Mouse (Mus musculus): Measurements from ENCODE around the gene Cnih3.
A peak's percentile ranks its signal among the peaks of the same experiment; 100 is the strongest.

The Cnih3 gene

GRCm38 (mm10) chr1:181407281-181407680 is 54.9 kb downstream of the Cnih3 start:
- no peak for DNase-seq (ENCODE audit: low spot score)

GRCm38 (mm10) chr1:181408086-181408975 is 55.9 kb downstream of the Cnih3 start:
- DNase-seq (ENCODE audit: low spot score) = no peak

- no peak for DNase-seq (ENCODE audit: low spot score)
These were observed 57.3 kb downstream of the Cnih3 start for GRCm38 (mm10) chr1:181409693-181410092.

GRCm38 (mm10) chr1:181410647-181411254 is 58.3 kb downstream of the Cnih3 start:
- no peak for DNase-seq (ENCODE audit: low spot score)

- no peak for DNase-seq (ENCODE audit: low spot score)
These were observed 62.6 kb downstream of the Cnih3 start for GRCm38 (mm10) chr1:181414985-181415384.

GRCm38 (mm10) chr1:181416841-181417240 is 64.4 kb downstream of the Cnih3 start:
- DNase-seq (ENCODE audit: low spot score) = no peak

- no peak for DNase-seq (ENCODE audit: low spot score)
These were observed 65.6 kb downstream of the Cnih3 start for GRCm38 (mm10) chr1:181417937-181418523.

- peak; percentile 23 for DNase-seq (ENCODE audit: low spot score)
These were observed 67.7 kb downstream of the Cnih3 start for GRCm38 (mm10) chr1:181420080-181420536.

- DNase-seq (ENCODE audit: low spot score) = no peak
These were observed 70.4 kb downstream of the Cnih3 start for GRCm38 (mm10) chr1:181422796-181423195.

- DNase-seq (ENCODE audit: low spot score) = no peak
These were observed 72.5 kb downstream of the Cnih3 start for GRCm38 (mm10) chr1:181424922-181425321.

GRCm38 (mm10) chr1:181425388-181425787 is 73.0 kb downstream of the Cnih3 start:
- no peak for DNase-seq (ENCODE audit: low spot score)

- DNase-seq (ENCODE audit: low spot score) = no peak
These were observed 74.0 kb downstream of the Cnih3 start for GRCm38 (mm10) chr1:181426406-181426805.

GRCm38 (mm10) chr1:181433263-181433662 is 80.8 kb downstream of the Cnih3 start:
- no peak for DNase-seq (ENCODE audit: low spot score)

- DNase-seq (ENCODE audit: low spot score) = no peak
These were observed 83.0 kb downstream of the Cnih3 start for GRCm38 (mm10) chr1:181435414-181435813.

GRCm38 (mm10) chr1:181440982-181441603 is 88.7 kb downstream of the Cnih3 start:
- no peak for DNase-seq (ENCODE audit: low spot score)

GRCm38 (mm10) chr1:181441654-181442241 is 89.3 kb downstream of the Cnih3 start:
- DNase-seq (ENCODE audit: low spot score) = no peak

- no peak for DNase-seq (ENCODE audit: low spot score)
These were observed 92.6 kb downstream of the Cnih3 start for GRCm38 (mm10) chr1:181445041-181445440.

GRCm38 (mm10) chr1:181445630-181446257 is 93.3 kb downstream of the Cnih3 start:
- DNase-seq (ENCODE audit: low spot score) = peak; percentile 27

- DNase-seq (ENCODE audit: low spot score) = no peak
These were observed 94.2 kb downstream of the Cnih3 start for GRCm38 (mm10) chr1:181446591-181447114.

GRCm38 (mm10) chr1:181447576-181447975 is 95.1 kb downstream of the Cnih3 start:
- DNase-seq (ENCODE audit: low spot score) = no peak

- DNase-seq (ENCODE audit: low spot score) = no peak
These were observed 95.6 kb downstream of the Cnih3 start for GRCm38 (mm10) chr1:181448041-181448440.

Data from embryo, embryonic 10 days (tissue).